Mouse (Mus musculus) heart, adult 2 months (tissue): ENCODE data around the gene Gm20695.

Source experiments
- CTCF ChIP-seq: fragments of 200-600 bp; IDR thresholded peaks from 2 replicates; pipeline ENCODE4 v1.8.1; 2022; ENCODE audit warnings: antibody characterized with exemption, mild to moderate bottlenecking, moderate library complexity
- EP300 ChIP-seq: fragments of 200-500 bp; IDR thresholded peaks from 2 replicates; pipeline ENCODE4 v1.6.1; 2011; ENCODE audit warnings: low read depth, low read length, control low read depth; ENCODE audit not compliant: insufficient read depth
- POLR2A ChIP-seq: fragments of 200-500 bp; IDR thresholded peaks from 2 replicates; pipeline ENCODE4 v1.6.1; 2011; ENCODE audit warnings: mild to moderate bottlenecking, low read depth, low read length, control low read depth; ENCODE audit not compliant: insufficient read depth

GRCm38 (mm10) chr16:3896046-3896445, 11.6 kb downstream of the Gm20695 start:
- no peak for TF ChIP-seq POLR2A
- no peak for TF ChIP-seq CTCF
- TF ChIP-seq EP300, result no peak
